Mouse (Mus musculus) ES-E14 (cell line): ENCODE measurements around the gene Smpd2.

Source experiments
- HCFC1 ChIP-seq: IDR thresholded peaks from 2 replicates; pipeline ENCODE4 v1.6.1; 2012; ENCODE audit warnings: low read length, inconsistent platforms, borderline replicate concordance; ENCODE audit not compliant: insufficient read depth
- MAFK ChIP-seq: IDR thresholded peaks from 2 replicates; pipeline ENCODE4 v1.6.1; 2014; ENCODE audit warnings: mild to moderate bottlenecking, low read depth, low read length, inconsistent platforms; ENCODE audit not compliant: insufficient read depth
- ZC3H11A ChIP-seq: IDR thresholded peaks from 2 replicates; pipeline ENCODE4 v1.6.1; 2012; ENCODE audit warnings: low read depth, mild to moderate bottlenecking, inconsistent platforms, low read length, borderline replicate concordance

- no peak for TF ChIP-seq MAFK
- TF ChIP-seq HCFC1 = no peak
- no peak for TF ChIP-seq ZC3H11A
These were observed 17.6 kb downstream of the Smpd2 start for GRCm38 (mm10) chr10:41472534-41472933.
